Mouse (Mus musculus): ENCODE results near the gene Cd80.

Cd80 gene

DNA sequence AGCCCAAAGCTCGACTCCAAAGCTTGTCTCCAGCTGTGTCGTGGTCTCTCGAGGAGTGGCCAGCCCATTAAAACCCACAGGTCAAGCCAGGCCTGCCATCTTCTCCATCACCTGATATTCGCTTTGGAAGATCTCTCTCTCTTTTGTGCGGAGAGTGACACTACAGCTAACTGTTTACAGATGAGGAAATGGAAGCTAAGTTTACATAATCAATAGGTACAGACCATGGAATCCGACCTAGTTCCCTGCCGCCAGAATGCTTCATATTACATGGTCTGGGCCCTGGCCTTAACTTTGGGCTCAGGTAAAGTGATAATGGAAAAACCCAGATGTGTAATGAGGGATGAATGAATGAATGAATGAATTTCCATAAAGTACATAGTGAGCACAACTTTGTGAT, 4.7 kb upstream of the Cd80 start:
- DNase-seq = no peak

- peak in 1 of 2 experiments; percentile 17 for DNase-seq
Observed at GRCm38 (mm10) chr16:38451421-38452205, 3.7 kb upstream of the Cd80 start.

DNA sequence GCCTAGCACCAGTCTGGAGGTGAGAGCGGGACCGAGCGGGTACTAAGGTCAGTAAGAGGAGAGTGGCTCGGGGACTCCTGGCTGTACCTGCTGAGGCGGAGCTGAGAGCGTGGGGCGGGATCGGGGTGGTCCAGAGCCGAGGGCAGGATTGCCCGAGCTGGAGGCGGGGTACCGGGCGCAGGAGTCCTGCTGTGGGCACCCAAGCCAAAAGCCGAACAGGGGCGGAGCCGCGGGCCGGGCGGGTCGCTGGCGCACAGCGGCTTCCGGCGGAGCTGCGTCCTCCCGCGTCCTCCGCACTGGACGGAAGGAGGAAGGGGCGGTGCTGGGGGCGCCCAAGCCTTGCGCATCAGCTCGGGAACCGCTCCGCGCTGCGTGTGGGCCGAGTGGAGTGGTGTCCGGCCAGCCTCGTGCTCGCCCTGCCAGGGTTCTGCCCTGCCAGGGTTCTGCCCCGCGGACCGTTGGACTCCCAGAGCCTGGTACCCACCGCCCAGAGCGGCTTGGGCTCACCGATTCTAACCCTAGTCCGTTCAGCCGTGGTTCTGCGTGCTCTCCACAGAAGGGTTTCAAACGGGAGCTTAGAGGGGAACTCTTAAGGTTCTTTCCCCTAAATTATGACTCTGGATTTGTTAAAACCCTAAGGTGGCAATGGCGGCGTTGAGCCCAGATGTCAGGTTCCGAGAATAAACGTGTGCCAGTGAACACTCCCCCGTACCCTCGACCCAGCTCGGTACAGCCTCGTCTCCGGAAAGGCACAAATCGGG, 2.7 kb upstream of the Cd80 start, which contains the start of gene Adprh:
Gene Adprh (minus strand): TSS at position 262 of the 761 bp plus-strand sequence.
- peak; percentile 88 to 92 for DNase-seq

GRCm38 (mm10) chr16:38453203-38453553, 2.2 kb upstream of the Cd80 start:
- no peak for DNase-seq

DNA sequence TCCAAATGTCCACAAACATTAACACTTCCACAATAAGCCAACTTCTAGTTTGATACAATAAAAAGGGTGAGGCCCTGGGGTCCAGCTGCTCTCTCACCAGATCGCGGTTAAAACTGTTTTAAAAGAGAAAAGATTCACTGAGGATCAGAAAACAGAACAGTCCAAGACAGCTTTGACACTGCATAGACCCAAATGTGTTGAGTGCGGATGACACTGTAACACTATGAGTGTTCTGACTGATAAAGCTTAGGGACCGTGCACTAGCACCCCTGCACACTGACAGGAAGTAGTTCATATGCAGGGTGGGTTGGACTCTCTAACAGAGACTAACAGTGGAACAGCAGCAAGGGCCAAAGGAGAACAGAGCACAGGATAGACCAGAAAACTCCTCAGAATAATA, 1.4 kb upstream of the Cd80 start:
- no peak for DNase-seq

- no peak for DNase-seq
Observed at GRCm38 (mm10) chr16:38454533-38455254, 667 bp upstream of the Cd80 start.

DNA sequence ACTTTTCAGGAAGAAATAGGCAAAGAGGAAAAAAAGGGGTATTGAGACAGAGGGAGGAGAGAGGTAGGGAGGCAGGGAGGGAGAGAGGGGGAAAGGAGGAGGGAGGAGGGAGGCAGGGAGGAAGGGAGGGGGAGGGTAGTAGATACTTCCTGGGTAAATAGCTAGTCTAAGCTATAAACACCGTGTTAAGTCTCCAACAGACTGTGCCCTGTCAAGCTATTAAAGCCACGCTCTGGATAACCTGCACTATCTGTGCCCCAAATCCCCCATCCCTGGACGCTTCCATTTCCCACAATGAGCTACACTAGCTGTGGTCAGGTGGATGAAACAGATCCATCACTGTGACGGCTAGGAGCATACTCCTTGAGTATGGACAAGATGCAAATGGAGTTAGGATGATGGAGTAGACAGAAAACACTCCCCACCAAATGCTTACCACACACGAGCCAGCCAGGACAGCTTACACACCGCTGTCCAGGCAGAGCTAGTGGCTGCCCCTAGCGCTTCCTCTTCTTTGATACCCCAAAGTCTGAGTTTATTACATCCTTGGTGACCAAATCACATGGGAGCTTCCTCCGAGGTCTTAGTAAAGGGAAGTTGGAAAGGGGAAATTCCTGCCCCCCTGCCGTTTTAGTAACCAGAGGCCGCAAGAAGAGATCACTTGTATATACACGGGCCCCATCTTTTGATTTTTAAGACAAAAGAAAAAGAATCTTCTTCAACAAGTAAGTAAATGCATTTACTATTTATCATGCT, 1.6 kb downstream of the Cd80 start:
- DNase-seq = no peak

DNA sequence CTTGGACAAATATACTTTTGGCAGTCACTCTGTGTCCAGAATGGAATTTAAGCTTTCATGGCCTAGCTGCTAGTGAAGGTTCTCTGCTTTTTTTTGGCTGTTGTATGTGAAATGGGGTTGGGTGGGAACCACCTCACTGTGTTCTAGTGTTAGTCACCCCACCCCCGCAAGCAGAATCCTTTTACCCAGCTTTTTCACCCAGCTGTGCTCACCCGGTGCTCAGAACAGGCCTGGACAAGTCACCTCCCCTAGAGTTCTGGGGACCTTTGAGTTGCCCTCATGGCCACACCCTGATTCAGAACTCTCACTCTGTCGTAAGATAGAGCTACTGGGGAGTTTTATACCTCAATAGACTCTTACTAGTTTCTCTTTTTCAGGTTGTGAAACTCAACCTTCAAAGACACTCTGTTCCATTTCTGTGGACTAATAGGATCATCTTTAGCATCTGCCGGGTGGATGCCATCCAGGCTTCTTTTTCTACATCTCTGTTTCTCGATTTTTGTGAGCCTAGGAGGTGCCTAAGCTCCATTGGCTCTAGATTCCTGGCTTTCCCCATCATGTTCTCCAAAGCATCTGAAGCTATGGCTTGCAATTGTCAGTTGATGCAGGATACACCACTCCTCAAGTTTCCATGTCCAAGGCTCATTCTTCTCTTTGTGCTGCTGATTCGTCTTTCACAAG, 3.4 kb downstream of the Cd80 start:
- no peak for DNase-seq

GRCm38 (mm10) chr16:38459990-38460389, 4.6 kb downstream of the Cd80 start:
- no peak for DNase-seq

DNA sequence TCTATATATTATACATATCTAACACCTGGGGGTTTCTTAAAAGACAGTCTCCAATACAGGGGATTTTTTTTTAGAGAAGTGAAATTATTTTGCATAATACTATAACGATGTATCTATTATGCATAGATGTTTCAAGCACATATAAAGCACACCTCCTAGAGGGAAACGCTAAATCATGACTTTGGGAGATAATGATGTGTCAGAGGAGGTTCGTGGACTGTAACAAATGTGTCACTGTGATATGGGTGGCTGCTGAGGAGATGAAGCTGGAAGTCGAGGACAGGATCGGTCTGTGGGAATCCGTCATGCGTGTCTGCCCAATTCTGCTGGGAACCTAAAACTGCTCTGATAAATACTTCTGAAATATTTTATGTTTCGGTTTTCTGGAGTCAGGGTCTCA, 6.4 kb downstream of the Cd80 start:
- no peak for DNase-seq

DNA sequence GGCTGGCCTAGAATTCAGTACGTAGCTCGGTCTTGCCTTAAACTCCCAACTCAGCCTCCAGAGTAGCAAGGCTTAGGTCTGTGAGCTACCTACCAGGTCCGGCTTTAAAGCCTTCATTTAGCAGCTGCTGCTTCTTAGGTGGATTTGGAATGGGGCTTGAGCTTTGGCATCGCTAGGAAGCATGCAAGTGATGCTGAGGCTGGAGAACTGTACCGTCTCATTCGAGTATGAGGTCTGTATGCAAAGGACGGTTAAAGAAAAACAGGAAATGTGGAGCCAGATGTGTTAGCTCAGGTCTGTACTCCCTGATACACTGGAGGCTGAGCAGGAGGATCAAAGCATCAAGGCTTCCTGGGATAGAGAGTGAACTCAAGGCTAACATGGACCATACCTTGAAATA, 6.8 kb downstream of the Cd80 start:
- no peak for DNase-seq

GRCm38 (mm10) chr16:38463305-38463704, 7.9 kb downstream of the Cd80 start:
- no peak for DNase-seq

- DNase-seq = no peak
Observed at GRCm38 (mm10) chr16:38466089-38466488, 10.7 kb downstream of the Cd80 start.

- no peak for DNase-seq
Observed at GRCm38 (mm10) chr16:38467091-38467916, 11.9 kb downstream of the Cd80 start.

DNA sequence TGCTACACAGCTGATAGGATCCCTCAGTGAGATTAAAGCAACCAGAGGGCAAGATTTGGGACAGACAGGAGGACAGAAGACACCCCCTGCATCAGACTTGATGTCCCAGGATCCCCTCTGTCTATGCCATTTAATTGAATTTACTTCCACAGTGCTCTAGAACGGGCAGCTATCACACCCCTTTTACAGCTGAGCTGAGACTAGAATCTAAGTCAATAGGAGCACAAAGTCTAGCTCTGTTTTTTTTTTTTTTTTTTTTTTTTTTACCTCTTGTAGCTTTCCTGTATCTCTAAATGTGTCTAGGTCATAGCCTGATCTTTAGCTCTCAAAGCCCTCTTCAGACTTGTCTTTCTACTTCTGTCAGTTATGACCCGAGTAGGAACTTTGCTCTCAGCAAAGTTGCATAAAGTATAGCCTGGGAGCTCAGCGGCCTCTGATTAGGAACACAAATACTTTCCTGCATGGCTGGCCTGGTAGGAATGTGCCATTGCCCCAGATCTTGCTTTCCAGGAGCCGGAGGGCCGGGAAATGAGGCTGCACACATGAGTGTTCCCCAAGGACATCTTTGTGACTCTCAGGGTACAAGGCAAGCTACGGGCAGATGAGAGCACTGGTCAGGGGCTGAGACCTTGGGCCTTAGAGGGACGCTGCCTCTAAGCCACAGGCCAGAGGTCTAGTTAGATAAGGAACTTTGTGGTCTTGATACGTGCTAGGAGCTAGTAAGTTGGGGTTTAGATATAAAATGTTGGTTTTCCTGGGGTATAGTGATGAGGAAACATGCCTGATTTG, 12.8 kb downstream of the Cd80 start:
- DNase-seq = no peak

GRCm38 (mm10) chr16:38468706-38469018, 13.3 kb downstream of the Cd80 start:
- no peak for DNase-seq

DNA sequence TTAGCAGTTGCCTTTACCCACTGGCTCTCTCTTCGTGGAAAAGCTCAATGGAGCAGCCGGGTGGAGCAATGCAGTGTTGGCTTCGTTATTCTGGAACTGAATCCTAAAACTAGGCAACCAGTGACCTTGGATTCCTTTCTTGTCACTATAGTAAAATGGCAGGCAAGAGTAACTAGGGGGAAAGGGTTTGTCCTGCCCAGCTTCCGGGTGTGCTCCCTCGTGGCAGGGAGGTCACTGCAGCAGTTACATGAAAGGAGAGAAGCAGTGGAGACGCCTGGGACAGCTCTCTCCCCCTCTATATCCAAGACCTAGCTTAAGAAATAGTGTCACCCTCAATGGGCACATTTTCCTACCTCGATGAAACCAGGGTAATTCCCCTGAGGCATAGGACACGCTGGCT, 14.1 kb downstream of the Cd80 start:
- no peak for DNase-seq

DNA sequence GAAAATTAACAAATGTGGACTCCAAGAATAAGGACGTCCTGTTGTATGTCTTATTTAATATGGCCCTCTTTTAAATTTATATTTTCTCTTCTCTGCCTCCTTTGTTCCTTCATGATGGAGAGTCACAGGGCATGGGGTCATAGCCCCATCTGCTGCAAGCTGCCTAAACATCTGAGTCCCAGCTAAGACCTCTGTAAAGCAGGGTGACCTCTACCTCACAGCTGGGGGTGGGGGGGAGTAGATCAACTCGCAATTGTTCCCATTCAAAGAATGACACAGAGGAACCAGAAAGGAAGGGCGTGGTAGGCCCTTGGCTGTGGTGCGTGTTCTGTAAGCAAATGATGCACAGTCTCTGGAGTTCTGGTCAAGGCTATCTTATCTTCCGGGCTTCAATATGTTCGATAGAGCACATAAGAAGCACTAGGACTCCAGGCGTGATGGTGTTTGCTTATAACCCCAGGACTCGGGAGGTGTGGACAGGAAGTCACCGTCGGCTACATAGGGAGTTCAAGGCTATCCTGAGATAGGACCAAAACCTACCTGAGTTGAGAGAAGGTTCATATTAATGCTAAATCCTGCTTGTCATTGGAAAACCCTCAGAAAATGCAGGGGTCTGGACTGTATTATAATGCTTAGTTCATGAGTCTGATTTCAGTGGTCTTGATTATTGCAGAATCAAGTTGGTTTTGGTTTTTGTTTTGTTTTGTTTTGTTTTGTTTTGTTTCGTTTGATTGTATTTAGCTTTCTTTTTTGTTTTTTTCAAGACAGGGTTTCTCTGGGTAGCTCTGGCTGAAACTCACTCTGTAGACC, 16.5 kb downstream of the Cd80 start:
- no peak for DNase-seq

GRCm38 (mm10) chr16:38472507-38472873, 17.1 kb downstream of the Cd80 start:
- no peak for DNase-seq

GRCm38 (mm10) chr16:38473661-38474060, 18.3 kb downstream of the Cd80 start:
- no peak for DNase-seq

Data from cerebellum, postnatal 36 days (tissue).